Mouse (Mus musculus) forebrain, embryonic 15.5 days (tissue): ENCODE results near the gene C1qb. TPM values are rescaled to one million over a fixed set of nuclear protein-coding genes. Genes with fewer than 3 reads are reported as not detected.

Experiments used
- ATAC-seq: fragments of 200-750 bp; cut with Nextera tagmentation; replicated peaks from 2 replicates; pipeline ENCODE4 v1.8.0; 2017; ENCODE audit warnings: mild to moderate bottlenecking, moderate TSS enrichment, moderate library complexity
- H3K27ac ChIP-seq: fragments of 300-500 bp; sonication (generic); replicated peaks from 2 replicates; pipeline ENCODE4 v1.5.1; 2015; ENCODE audit warnings: mild to moderate bottlenecking, inconsistent platforms
- H3K27me3 ChIP-seq: fragments of 300-500 bp; sonication (generic); 2 replicates; pipeline ENCODE4 v1.6.1; 2015; ENCODE audit warnings: inconsistent platforms
- H3K36me3 ChIP-seq: fragments of 300-500 bp; sonication (generic); 2 replicates; pipeline ENCODE4 v1.6.1; 2015; ENCODE audit warnings: mild to moderate bottlenecking, inconsistent platforms
- H3K4me1 ChIP-seq: fragments of 300-500 bp; sonication (generic); 2 replicates; pipeline ENCODE4 v1.6.1; 2015; ENCODE audit warnings: inconsistent platforms
- H3K4me2 ChIP-seq: fragments of 300-500 bp; sonication (generic); replicated peaks from 2 replicates; pipeline ENCODE4 v1.6.1; 2015; ENCODE audit warnings: mild to moderate bottlenecking, inconsistent platforms
- H3K4me3 ChIP-seq: fragments of 300-500 bp; sonication (generic); 2 replicates; pipeline ENCODE4 v1.5.1; 2015; ENCODE audit warnings: mild to moderate bottlenecking, inconsistent platforms
- H3K9ac ChIP-seq: fragments of 300-500 bp; sonication (generic); replicated peaks from 2 replicates; pipeline ENCODE4 v1.6.1; 2015; ENCODE audit warnings: mild to moderate bottlenecking, inconsistent platforms
- H3K9me3 ChIP-seq: fragments of 300-500 bp; sonication (generic); 2 replicates; pipeline ENCODE4 v1.6.1; 2016; ENCODE audit warnings: inconsistent platforms
- WGBS: fragments of 180-500 bp; shearing (Covaris S2); methylation state at CpG from one replicate; pipeline ENCODE4 v1.1.7; 2015; ENCODE audit warnings: mixed read lengths; 5-methylcytosine and 5-hydroxymethylcytosine counted together
- polyA plus RNA-seq: library from polyadenylated mRNA; unstranded; fragments of >200 nt; fragmentation: Nextera tagmentation; extraction: Ambion mirVana; gene quantifications from 2 replicates; pipeline ENCODE4 v1.2.1, GENCODE M21; 2015

Gene C1qb
- 28.2 and 30.5 TPM in 2 replicates for polyA plus RNA-seq

- H3K27me3 ChIP-seq: no peaks in the 10 kb centered on the region
- H3K4me3 ChIP-seq: no peak within 1 kb of the TSS
- no peaks in the 10 kb centered on the region for H3K36me3 ChIP-seq
- no peaks in the 10 kb centered on the region for H3K4me1 ChIP-seq
- WGBS: 79% methylated on average over 7 of the region's 7 CpGs
- H3K9ac ChIP-seq: no peak within 1 kb of the TSS
- H3K9me3 ChIP-seq: no peaks in the 10 kb centered on the region
- no peak within 1 kb of the TSS for H3K4me2 ChIP-seq
- no peak for ATAC-seq
- no peak within 1 kb of the TSS for H3K27ac ChIP-seq
These were observed at the start of gene C1qb for GRCm38 (mm10) chr4:136886101-136886500. TSS of gene C1qb (minus strand) at chr4:136886187.

GRCm38 (mm10) chr4:136934746-136935613 lies 49.0 kb upstream of the C1qb start:
- 0 out of 2 replicates have a peak, but pooled peaks have one; percentile 51 for ATAC-seq
- no peaks in the 10 kb centered on the region for H3K9me3 ChIP-seq
- no peaks in the 10 kb centered on the region for H3K27me3 ChIP-seq
- no peak overlapping the region for H3K9ac ChIP-seq
- WGBS: 46% methylated on average over 18 of the region's 18 CpGs
- H3K4me1 ChIP-seq: peaks cover 3% of the 10 kb centered on the region; the same call in 1 of the 2 replicates
- no peak overlapping the region for H3K4me3 ChIP-seq
- no peak overlapping the region for H3K27ac ChIP-seq
- no peaks in the 10 kb centered on the region for H3K36me3 ChIP-seq
- H3K4me2 ChIP-seq: no peak overlapping the region

DNA sequence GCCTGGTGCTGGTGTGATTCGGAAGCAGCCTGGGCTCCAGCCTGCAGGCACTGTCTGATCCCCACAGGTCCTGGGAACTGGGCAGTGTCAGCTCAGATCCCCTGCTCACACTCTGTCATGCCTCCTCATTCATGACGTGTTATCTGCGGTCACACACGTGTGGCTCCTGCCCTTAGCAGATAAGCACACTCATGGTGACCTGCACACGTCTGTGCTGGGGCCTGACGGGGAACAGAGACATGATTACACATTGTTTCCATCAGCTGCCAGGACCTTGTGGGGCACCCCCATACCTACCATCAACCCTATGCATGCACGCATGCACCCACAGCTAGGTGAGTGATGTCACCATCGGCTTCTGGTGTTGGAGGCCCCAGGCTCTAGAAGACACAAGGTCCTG lies 44.5 kb upstream of the C1qb start:
- Histone ChIP-seq H3K27me3 (peaks cover 13% of the 10 kb centered on the region; the same call in 1 of the 2 replicates), H3K9me3 (no peaks in the 10 kb centered on the region), H3K36me3 (no peaks in the 10 kb centered on the region), H3K4me3 (no peak overlapping the region), H3K4me1 (peaks cover 3% of the 10 kb centered on the region; the same call in 1 of the 2 replicates), H3K4me2 (no peak overlapping the region), H3K27ac (no peak overlapping the region), H3K9ac (no peak overlapping the region)
- no peak for ATAC-seq
- WGBS: 91% methylated on average over 8 of the region's 8 CpGs

DNA sequence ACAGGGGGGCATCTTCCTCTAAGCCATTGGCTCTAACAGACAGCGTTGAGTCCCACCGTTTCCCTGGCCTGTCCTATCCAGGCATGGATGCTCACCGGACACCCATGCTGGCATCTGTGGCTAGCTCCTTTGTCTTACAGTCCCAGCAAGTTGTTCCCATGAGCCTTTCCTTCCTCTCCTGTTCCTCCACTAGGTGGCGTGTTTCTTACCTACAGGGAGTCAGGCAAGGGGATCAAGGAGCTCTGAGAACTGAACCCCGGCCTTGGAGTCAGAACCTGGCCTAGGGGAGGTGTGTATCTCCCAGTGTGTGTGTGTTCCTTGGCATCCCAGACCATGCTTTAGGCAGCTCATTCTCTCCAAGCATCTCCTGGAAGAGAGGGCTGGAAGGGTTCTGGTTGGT lies 42.9 kb upstream of the C1qb start:
- Histone ChIP-seq H3K9ac (no peak overlapping the region), H3K27me3 (peaks cover 13% of the 10 kb centered on the region; the same call in 1 of the 2 replicates), H3K4me1 (no peaks in the 10 kb centered on the region), H3K9me3 (no peaks in the 10 kb centered on the region), H3K36me3 (no peaks in the 10 kb centered on the region), H3K4me2 (no peak overlapping the region), H3K4me3 (no peak overlapping the region), H3K27ac (no peak overlapping the region)
- no peak for ATAC-seq
- 3% methylated on average over 5 of the region's 5 CpGs for WGBS

GRCm38 (mm10) chr4:136925804-136926203 lies 39.8 kb upstream of the C1qb start:
- no peak for ATAC-seq
- H3K27me3 ChIP-seq: peaks cover 24% of the 10 kb centered on the region

GRCm38 (mm10) chr4:136924529-136924928 lies 38.5 kb upstream of the C1qb start:
- 7% methylated on average over 6 of the region's 6 CpGs for WGBS

More at GRCm38 (mm10) chr4:136925804-136926203, 39.8 kb upstream of the C1qb start:
- WGBS: 2% methylated on average over 15 of the region's 15 CpGs
- Histone ChIP-seq H3K9me3 (no peaks in the 10 kb centered on the region), H3K36me3 (no peaks in the 10 kb centered on the region), H3K4me2 (no peak overlapping the region), H3K4me3 (no peak overlapping the region), H3K27ac (no peak overlapping the region), H3K9ac (no peak overlapping the region), H3K4me1 (no peaks in the 10 kb centered on the region)

DNA sequence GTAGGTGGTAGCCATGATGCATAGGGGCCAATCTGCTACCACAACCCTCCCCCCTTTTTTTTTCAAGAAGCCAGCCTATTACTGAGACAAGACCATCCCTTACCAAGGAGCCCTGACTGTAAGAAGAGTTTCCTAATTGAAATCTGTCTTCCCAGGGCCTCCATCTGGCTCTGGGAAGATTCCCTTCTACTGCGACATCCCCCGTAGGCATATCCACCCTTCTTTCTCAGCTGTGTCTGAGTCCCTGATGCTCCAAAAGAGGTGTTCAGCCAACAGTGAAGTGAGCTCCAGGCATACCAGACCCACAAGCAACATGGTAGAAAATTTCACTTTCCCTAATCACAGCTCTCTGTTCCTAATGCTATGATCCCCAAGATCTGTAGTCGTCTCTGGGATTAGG lies 33.5 kb upstream of the C1qb start:
- peaks cover 20% of the 10 kb centered on the region for H3K4me1 ChIP-seq
- ATAC-seq: no peak
- no peaks in the 10 kb centered on the region for H3K9me3 ChIP-seq
- H3K4me2 ChIP-seq: no peak overlapping the region
- 68% methylated on average over 3 of the region's 3 CpGs for WGBS
- H3K4me3 ChIP-seq: no peak overlapping the region
- H3K9ac ChIP-seq: no peak overlapping the region
- H3K27ac ChIP-seq: no peak overlapping the region
- H3K27me3 ChIP-seq: peaks cover 12% of the 10 kb centered on the region
- no peaks in the 10 kb centered on the region for H3K36me3 ChIP-seq

More at GRCm38 (mm10) chr4:136924529-136924928, 38.5 kb upstream of the C1qb start:
- ATAC-seq: no peak
- no peak overlapping the region for H3K9ac ChIP-seq
- H3K9me3 ChIP-seq: no peaks in the 10 kb centered on the region
- H3K27me3 ChIP-seq: peaks cover 24% of the 10 kb centered on the region
- no peaks in the 10 kb centered on the region for H3K36me3 ChIP-seq
- no peak overlapping the region for H3K4me3 ChIP-seq
- H3K4me1 ChIP-seq: no peaks in the 10 kb centered on the region
- H3K4me2 ChIP-seq: no peak overlapping the region
- H3K27ac ChIP-seq: no peak overlapping the region

- Histone ChIP-seq H3K4me3 (no peak overlapping the region), H3K9ac (no peak overlapping the region), H3K9me3 (no peaks in the 10 kb centered on the region), H3K27me3 (peaks cover 12% of the 10 kb centered on the region), H3K4me2 (no peak overlapping the region), H3K27ac (no peak overlapping the region), H3K4me1 (peaks cover 20% of the 10 kb centered on the region), H3K36me3 (no peaks in the 10 kb centered on the region)
- 85% methylated on average over 8 of the region's 8 CpGs for WGBS
- no peak for ATAC-seq
These were observed 32.8 kb upstream of the C1qb start for GRCm38 (mm10) chr4:136918834-136919233.

GRCm38 (mm10) chr4:136917165-136917524 lies 31.2 kb upstream of the C1qb start:
- ATAC-seq: peak; percentile 6; the same call in 1 of the 2 replicates
- H3K27me3 ChIP-seq: 0 out of 2 replicates have a peak, but pooled peaks cover 4% of the 10 kb centered on the region
- H3K4me3 ChIP-seq: no peak overlapping the region
- no peaks in the 10 kb centered on the region for H3K36me3 ChIP-seq
- peaks cover 27% of the 10 kb centered on the region for H3K4me1 ChIP-seq
- H3K27ac ChIP-seq: 0 out of 2 replicates have a peak overlapping the region, but pooled peaks have one; percentile 4
- 22% methylated on average over 7 of the region's 7 CpGs for WGBS
- H3K4me2 ChIP-seq: no peak overlapping the region
- H3K9me3 ChIP-seq: no peaks in the 10 kb centered on the region
- H3K9ac ChIP-seq: no peak overlapping the region

GRCm38 (mm10) chr4:136916359-136917164 lies 30.6 kb upstream of the C1qb start:
- no peak overlapping the region for H3K4me3 ChIP-seq

GRCm38 (mm10) chr4:136912841-136913240 lies 26.9 kb upstream of the C1qb start:
- H3K4me1 ChIP-seq: peaks cover 35% of the 10 kb centered on the region
- H3K4me2 ChIP-seq: no peak overlapping the region
- no peaks in the 10 kb centered on the region for H3K36me3 ChIP-seq
- H3K4me3 ChIP-seq: no peak overlapping the region
- peaks cover 16% of the 10 kb centered on the region for H3K27me3 ChIP-seq
- no peaks in the 10 kb centered on the region for H3K9me3 ChIP-seq
- no peak for ATAC-seq
- no peak overlapping the region for H3K9ac ChIP-seq
- 19% methylated on average over 9 of the region's 9 CpGs for WGBS
- no peak overlapping the region for H3K27ac ChIP-seq

More at GRCm38 (mm10) chr4:136916359-136917164, 30.6 kb upstream of the C1qb start:
- no peak overlapping the region for H3K9ac ChIP-seq
- H3K9me3 ChIP-seq: no peaks in the 10 kb centered on the region
- peak overlapping the region; percentile 4; the same call in 1 of the 2 replicates for H3K27ac ChIP-seq
- H3K4me1 ChIP-seq: peaks cover 30% of the 10 kb centered on the region
- H3K27me3 ChIP-seq: peaks cover 7% of the 10 kb centered on the region; the same call in 1 of the 2 replicates
- H3K36me3 ChIP-seq: no peaks in the 10 kb centered on the region
- 35% methylated on average over 20 of the region's 20 CpGs for WGBS
- peak; percentile 44; the same call in 1 of the 2 replicates for ATAC-seq
- no peak overlapping the region for H3K4me2 ChIP-seq

GRCm38 (mm10) chr4:136911804-136912203 lies 25.8 kb upstream of the C1qb start:
- Histone ChIP-seq H3K4me3 (no peak overlapping the region), H3K4me2 (peak overlapping the region; percentile 33), H3K27me3 (peaks cover 16% of the 10 kb centered on the region), H3K27ac (no peak overlapping the region), H3K9me3 (no peaks in the 10 kb centered on the region), H3K9ac (no peak overlapping the region), H3K4me1 (peaks cover 26% of the 10 kb centered on the region), H3K36me3 (no peaks in the 10 kb centered on the region)
- ATAC-seq: no peak
- 43% methylated on average over 9 of the region's 9 CpGs for WGBS
